Mouse (Mus musculus) liver, adult 10 weeks (tissue): Measurements from ENCODE around the gene Mospd1. TPM values are rescaled to one million over a fixed set of nuclear protein-coding genes. Genes with fewer than 3 reads are reported as not detected.

ENCODE experiments used
- polyA plus RNA-seq: library from polyadenylated mRNA; stranded (reverse); fragments of 350-450 nt; fragmentation: Illumina TruSeq; extraction: RNeasy Lipid Tissue Mini Kit (QIAGEN cat#74804); gene quantifications from one replicate; pipeline ENCODE4 v1.2.3, GENCODE M21; 2014; ENCODE audit warnings: low read depth, low replicate concordance

Gene Mospd1
- polyA plus RNA-seq: 31.6 TPM

DNA sequence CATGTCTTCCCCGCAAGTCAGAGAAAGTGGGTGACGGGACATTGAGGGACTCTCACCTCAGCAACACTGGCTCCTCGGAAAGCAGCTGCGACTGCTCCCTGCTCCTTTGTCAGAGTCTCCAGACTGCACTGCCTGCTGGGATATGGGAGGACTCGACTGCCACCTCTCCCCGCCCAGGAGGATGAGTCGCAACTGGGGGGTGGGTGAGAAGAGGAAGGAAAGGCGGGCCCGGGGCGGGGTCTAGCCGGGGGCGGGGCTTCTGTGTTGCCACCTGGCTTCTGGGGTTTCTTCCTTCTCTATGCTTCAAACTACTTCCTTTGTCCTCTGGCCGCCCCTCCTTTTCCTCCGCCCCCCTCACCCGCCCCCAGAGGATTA, at the start of gene Mospd1:
TSS of gene Mospd1 (minus strand) at position 137 of the 375 bp plus-strand sequence.

Other genes with a start within 250 kb of the Mospd1 start
- gene Plac1, start 130.4 kb downstream of the Mospd1 start, polyA plus RNA-seq: not detected
- 4.5 TPM for gene Fam122b, start 100.7 kb downstream of the Mospd1 start, polyA plus RNA-seq
- gene Fam122c, start 97.1 kb downstream of the Mospd1 start, polyA plus RNA-seq: not detected
- not detected for gene Etd, start 64.4 kb upstream of the Mospd1 start, polyA plus RNA-seq
- not detected for gene Rtl8c, start 237.5 kb upstream of the Mospd1 start, polyA plus RNA-seq
- gene Gm14597, start 238.5 kb upstream of the Mospd1 start, polyA plus RNA-seq: not detected